Mouse (Mus musculus): ENCODE results near the gene Zfp74. TPM values are rescaled to one million over a fixed set of nuclear protein-coding genes. Genes with fewer than 3 reads are reported as not detected.
A peak's percentile ranks its signal among the peaks of the same experiment; 100 is the strongest.

Gene Zfp74
- 14.9 and 17.6 TPM in 2 replicates for polyA plus RNA-seq (2015; fragmentation: Nextera tagmentation; extraction: Ambion mirVana)

- 2% methylated on average over 52 of the region's 52 CpGs for WGBS
- peak; percentile 92 for ATAC-seq (ENCODE audit: low FRiP score, low read depth)
- peaks cover 25% of the 10 kb centered on the region for H3K36me3 ChIP-seq
Observed at GRCm38 (mm10) chr7:29953513-29954401, at the start of gene Zfp74. TSS of gene Zfp74 (minus strand) at chr7:29954089.

GRCm38 (mm10) chr7:30000601-30001000 lies 46.7 kb upstream of the Zfp74 start:
- Histone ChIP-seq H3K9ac (no peak overlapping the region), H3K9me3 (no peaks in the 10 kb centered on the region), H3K4me2 (replicated peaks) (no peak overlapping the region), H3K36me3 (peaks cover 80% of the 10 kb centered on the region), H3K4me1 (no peaks in the 10 kb centered on the region), H3K4me3 (no peak overlapping the region), H3K27ac (no peak overlapping the region), H3K27me3 (no peaks in the 10 kb centered on the region)
- whole genome bisulfite sequencing, result 89% methylated on average over 5 of the region's 5 CpGs
- ATAC-seq (ENCODE audit: low FRiP score, low read depth), result no peak

More at GRCm38 (mm10) chr7:29953513-29954401, at the start of gene Zfp74:
- Histone ChIP-seq H3K27ac (peak within 1 kb of the TSS; percentile 95), H3K4me2 (replicated peaks) (peak within 1 kb of the TSS; percentile 65), H3K4me1 (no peaks in the 10 kb centered on the region), H3K4me3 (peak within 1 kb of the TSS; percentile 74), H3K27me3 (no peaks in the 10 kb centered on the region), H3K9me3 (no peaks in the 10 kb centered on the region), H3K9ac (peak within 1 kb of the TSS; percentile 94)

GRCm38 (mm10) chr7:29995134-29995533 lies 41.2 kb upstream of the Zfp74 start:
- peaks cover 90% of the 10 kb centered on the region for H3K36me3 ChIP-seq
- no peak overlapping the region for H3K27ac ChIP-seq
- no peak overlapping the region for H3K4me3 ChIP-seq
- H3K9ac ChIP-seq, result no peak overlapping the region
- 94% methylated on average over 8 of the region's 8 CpGs for WGBS
- no peaks in the 10 kb centered on the region for H3K4me1 ChIP-seq
- no peaks in the 10 kb centered on the region for H3K27me3 ChIP-seq
- ATAC-seq (ENCODE audit: low FRiP score, low read depth), result no peak
- H3K9me3 ChIP-seq, result no peaks in the 10 kb centered on the region
- no peak overlapping the region for H3K4me2 ChIP-seq (replicated peaks)

- no peaks in the 10 kb centered on the region for H3K27me3 ChIP-seq
- H3K4me1 ChIP-seq, result no peaks in the 10 kb centered on the region
- no peak overlapping the region for H3K4me2 ChIP-seq (replicated peaks)
- 97% methylated on average over 9 of the region's 9 CpGs for whole genome bisulfite sequencing
- no peak overlapping the region for H3K9ac ChIP-seq
- no peaks in the 10 kb centered on the region for H3K9me3 ChIP-seq
- no peak overlapping the region for H3K4me3 ChIP-seq
- peaks cover 83% of the 10 kb centered on the region for H3K36me3 ChIP-seq
- H3K27ac ChIP-seq, result no peak overlapping the region
- no peak for ATAC-seq (ENCODE audit: low FRiP score, low read depth)
Observed at GRCm38 (mm10) chr7:29993340-29993739, 39.5 kb upstream of the Zfp74 start.

- Histone ChIP-seq H3K9ac (no peak overlapping the region), H3K4me2 (replicated peaks) (no peak overlapping the region), H3K36me3 (peaks cover 82% of the 10 kb centered on the region), H3K4me3 (no peak overlapping the region), H3K27me3 (no peaks in the 10 kb centered on the region), H3K9me3 (no peaks in the 10 kb centered on the region), H3K27ac (no peak overlapping the region), H3K4me1 (no peaks in the 10 kb centered on the region)
- WGBS, result 95% methylated on average over 8 of the region's 8 CpGs
- no peak for ATAC-seq (ENCODE audit: low FRiP score, low read depth)
Observed at GRCm38 (mm10) chr7:29992698-29993097, 38.8 kb upstream of the Zfp74 start.

- Histone ChIP-seq H3K27ac (no peak overlapping the region), H3K27me3 (no peaks in the 10 kb centered on the region), H3K9ac (no peak overlapping the region), H3K9me3 (no peaks in the 10 kb centered on the region), H3K36me3 (peaks cover 69% of the 10 kb centered on the region), H3K4me2 (replicated peaks) (no peak overlapping the region), H3K4me3 (no peak overlapping the region), H3K4me1 (peaks cover 11% of the 10 kb centered on the region)
- 86% methylated on average over 11 of the region's 11 CpGs for WGBS
- no peak for ATAC-seq (ENCODE audit: low FRiP score, low read depth)
Observed at GRCm38 (mm10) chr7:29989031-29989430, 35.1 kb upstream of the Zfp74 start.

GRCm38 (mm10) chr7:29987551-29987950 lies 33.7 kb upstream of the Zfp74 start:
- Histone ChIP-seq H3K27me3 (no peaks in the 10 kb centered on the region), H3K36me3 (peaks cover 57% of the 10 kb centered on the region), H3K4me2 (replicated peaks) (no peak overlapping the region), H3K4me1 (peaks cover 18% of the 10 kb centered on the region), H3K4me3 (no peak overlapping the region), H3K9ac (no peak overlapping the region), H3K27ac (no peak overlapping the region), H3K9me3 (no peaks in the 10 kb centered on the region)
- 87% methylated on average over 5 of the region's 5 CpGs for WGBS
- no peak for ATAC-seq (ENCODE audit: low FRiP score, low read depth)

GRCm38 (mm10) chr7:29986101-29986500 lies 32.2 kb upstream of the Zfp74 start:
- no peak for ATAC-seq (ENCODE audit: low FRiP score, low read depth)
- 89% methylated on average over 8 of the region's 8 CpGs for WGBS
- Histone ChIP-seq H3K4me1 (peaks cover 30% of the 10 kb centered on the region), H3K27ac (no peak overlapping the region), H3K4me2 (replicated peaks) (peak overlapping the region; percentile 69), H3K9ac (0 out of 2 replicates have a peak overlapping the region, but pooled peaks have one; percentile 31), H3K36me3 (peaks cover 45% of the 10 kb centered on the region), H3K27me3 (no peaks in the 10 kb centered on the region), H3K4me3 (peak overlapping the region; percentile 82; the same call in 1 of the 2 replicates), H3K9me3 (no peaks in the 10 kb centered on the region)

GRCm38 (mm10) chr7:29983690-29984380 lies 29.9 kb upstream of the Zfp74 start, which contains the start of gene Zfp568:
TSS of gene Zfp568 (plus strand) at chr7:29983955.
- Histone ChIP-seq H3K27me3 (no peaks in the 10 kb centered on the region), H3K9me3 (no peaks in the 10 kb centered on the region), H3K4me2 (replicated peaks) (peak within 1 kb of the TSS; percentile 69), H3K9ac (peak within 1 kb of the TSS; percentile 92), H3K4me1 (peaks cover 34% of the 10 kb centered on the region), H3K36me3 (peaks cover 29% of the 10 kb centered on the region), H3K27ac (peak within 1 kb of the TSS; percentile 97), H3K4me3 (peak within 1 kb of the TSS; percentile 82)
- under 1% methylated on average over 62 of the region's 62 CpGs for WGBS
- ATAC-seq (ENCODE audit: low FRiP score, low read depth), result peak; percentile 92

- H3K36me3 ChIP-seq, result peaks cover 26% of the 10 kb centered on the region
- peak overlapping the region; percentile 82 for H3K4me3 ChIP-seq
- peak overlapping the region; percentile 97 for H3K27ac ChIP-seq
- H3K4me1 ChIP-seq, result peaks cover 34% of the 10 kb centered on the region
- peak overlapping the region; percentile 69 for H3K4me2 ChIP-seq (replicated peaks)
- ATAC-seq (ENCODE audit: low FRiP score, low read depth), result peak; percentile 21
- no peaks in the 10 kb centered on the region for H3K27me3 ChIP-seq
- H3K9me3 ChIP-seq, result no peaks in the 10 kb centered on the region
- WGBS, result 0% methylated on average over 8 of the region's 8 CpGs
- H3K9ac ChIP-seq, result peak overlapping the region; percentile 92
Observed at GRCm38 (mm10) chr7:29983340-29983689, 29.4 kb upstream of the Zfp74 start.

- ATAC-seq (ENCODE audit: low FRiP score, low read depth), result no peak
- H3K4me3 ChIP-seq, result peak overlapping the region; percentile 82
- H3K9ac ChIP-seq, result peak overlapping the region; percentile 92
- H3K4me2 ChIP-seq (replicated peaks), result peak overlapping the region; percentile 69
- WGBS, result 16% methylated on average over 6 of the region's 6 CpGs
- peaks cover 22% of the 10 kb centered on the region for H3K36me3 ChIP-seq
- H3K4me1 ChIP-seq, result peaks cover 34% of the 10 kb centered on the region
- peak overlapping the region; percentile 97 for H3K27ac ChIP-seq
- H3K27me3 ChIP-seq, result no peaks in the 10 kb centered on the region
- H3K9me3 ChIP-seq, result no peaks in the 10 kb centered on the region
Observed at GRCm38 (mm10) chr7:29982931-29983330, 29.0 kb upstream of the Zfp74 start.

- no peak for ATAC-seq (ENCODE audit: low FRiP score, low read depth)
- H3K4me2 ChIP-seq (replicated peaks), result peak overlapping the region; percentile 69
- H3K9ac ChIP-seq, result no peak overlapping the region; the same call in 1 of the 2 replicates
- H3K27ac ChIP-seq, result no peak overlapping the region
- H3K36me3 ChIP-seq, result peaks cover 16% of the 10 kb centered on the region
- 82% methylated on average over 4 of the region's 4 CpGs for WGBS
- no peaks in the 10 kb centered on the region for H3K9me3 ChIP-seq
- peaks cover 34% of the 10 kb centered on the region for H3K4me1 ChIP-seq
- 0 out of 2 replicates have a peak overlapping the region, but pooled peaks have one; percentile 82 for H3K4me3 ChIP-seq
- H3K27me3 ChIP-seq, result no peaks in the 10 kb centered on the region
Observed at GRCm38 (mm10) chr7:29982341-29982740, 28.5 kb upstream of the Zfp74 start.
